Mouse (Mus musculus): ENCODE measurements around the gene Eif6. TPM values are rescaled to one million over a fixed set of nuclear protein-coding genes. Genes with fewer than 3 reads are reported as not detected.

Gene Eif6
- polyA plus RNA-seq, 1 experiment from 2014 or later, result 108 TPM

GRCm38 (mm10) chr2:155787949-155788931 lies 38.5 kb downstream of the Eif6 start:
- WGBS (ENCODE audit: insufficient replicate concordance), result 51% methylated on average over 18 of the region's 18 CpGs
- Histone ChIP-seq H3K27ac (ENCODE audit: low read length) (no peak overlapping the region), H3K4me3 (ENCODE audit: low read depth, low read length) (no peak overlapping the region), H3K4me1 (ENCODE audit: control insufficient read depth, low read depth, low read length) (no peaks in the 10 kb centered on the region), H3K9me3 (replicated peaks; ENCODE audit: control insufficient read depth, low read length) (no peaks in the 10 kb centered on the region), H3K27me3 (ENCODE audit: control insufficient read depth, insufficient read depth, low read depth, low read length) (no peaks in the 10 kb centered on the region), H3K4me2 (ENCODE audit: low read depth, low read length) (no peak overlapping the region), H3K36me3 (ENCODE audit: control insufficient read depth, insufficient read depth) (no peaks in the 10 kb centered on the region), H3K9ac (ENCODE audit: low read depth, low read length) (no peak overlapping the region)
- ATAC-seq (ENCODE audit: low read depth), result no peak

DNA sequence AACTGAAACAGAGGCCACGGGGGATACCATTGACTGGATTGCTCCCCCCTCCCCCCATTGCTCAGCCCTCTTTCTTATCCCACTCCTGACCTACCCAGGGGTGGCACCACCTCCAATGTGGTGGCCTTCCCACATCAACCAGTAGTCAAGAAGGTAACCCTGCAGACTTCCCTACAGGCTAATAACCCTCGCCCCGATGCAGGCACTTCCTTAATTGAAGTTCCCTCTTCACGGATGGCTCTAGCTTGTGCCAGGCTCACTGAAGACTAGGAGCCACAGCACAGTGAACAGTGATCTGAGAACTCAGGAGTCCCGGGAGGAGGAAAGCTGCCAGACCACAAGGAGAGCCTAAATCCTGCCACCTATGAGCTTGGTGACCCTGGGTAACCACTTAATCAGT lies 39.8 kb downstream of the Eif6 start:
- Histone ChIP-seq H3K27ac (ENCODE audit: low read length) (no peak overlapping the region), H3K27me3 (ENCODE audit: control insufficient read depth, insufficient read depth, low read depth, low read length) (no peaks in the 10 kb centered on the region), H3K9ac (ENCODE audit: low read depth, low read length) (no peak overlapping the region), H3K4me3 (ENCODE audit: low read depth, low read length) (no peak overlapping the region), H3K4me2 (ENCODE audit: low read depth, low read length) (no peak overlapping the region), H3K9me3 (replicated peaks; ENCODE audit: control insufficient read depth, low read length) (no peaks in the 10 kb centered on the region), H3K4me1 (ENCODE audit: control insufficient read depth, low read depth, low read length) (no peaks in the 10 kb centered on the region), H3K36me3 (ENCODE audit: control insufficient read depth, insufficient read depth) (no peaks in the 10 kb centered on the region)
- no peak for ATAC-seq (ENCODE audit: low read depth)
- WGBS (ENCODE audit: insufficient replicate concordance), result 24% methylated on average over 5 of the region's 5 CpGs

- Histone ChIP-seq H3K4me2 (ENCODE audit: low read depth, low read length) (no peak overlapping the region), H3K4me3 (ENCODE audit: low read depth, low read length) (no peak overlapping the region), H3K36me3 (ENCODE audit: control insufficient read depth, insufficient read depth) (no peaks in the 10 kb centered on the region), H3K9ac (ENCODE audit: low read depth, low read length) (no peak overlapping the region), H3K4me1 (ENCODE audit: control insufficient read depth, low read depth, low read length) (no peaks in the 10 kb centered on the region), H3K27me3 (ENCODE audit: control insufficient read depth, insufficient read depth, low read depth, low read length) (no peaks in the 10 kb centered on the region), H3K9me3 (replicated peaks; ENCODE audit: control insufficient read depth, low read length) (no peaks in the 10 kb centered on the region), H3K27ac (ENCODE audit: low read length) (no peak overlapping the region)
- ATAC-seq (ENCODE audit: low read depth), result no peak
- WGBS (ENCODE audit: insufficient replicate concordance), result 55% methylated on average over 6 of the region's 6 CpGs
Observed at GRCm38 (mm10) chr2:155784534-155784933, 42.2 kb downstream of the Eif6 start.

DNA sequence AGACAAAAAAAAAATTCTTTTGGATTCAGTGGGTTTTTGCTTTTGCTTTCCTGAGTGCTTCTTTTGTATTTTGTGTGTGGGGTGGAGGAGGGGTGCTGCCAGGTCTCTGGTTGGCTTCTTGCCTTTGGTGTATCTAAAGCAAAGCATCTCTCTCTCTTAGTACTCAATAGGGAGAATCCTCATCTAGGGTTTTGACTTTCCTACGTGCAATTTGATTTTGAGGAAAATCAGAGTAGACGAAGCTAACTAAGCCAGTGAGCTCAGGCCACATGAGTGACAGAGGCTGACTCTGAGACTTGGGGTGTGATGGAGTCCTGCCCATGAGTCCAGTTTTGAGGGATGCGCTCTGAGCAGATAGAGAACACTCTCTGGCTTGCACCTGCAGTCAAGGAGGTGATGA lies 47.2 kb downstream of the Eif6 start:
- no peak overlapping the region for H3K9ac ChIP-seq (ENCODE audit: low read depth, low read length)
- H3K4me2 ChIP-seq (ENCODE audit: low read depth, low read length), result no peak overlapping the region
- H3K4me3 ChIP-seq (ENCODE audit: low read depth, low read length), result no peak overlapping the region
- ATAC-seq (ENCODE audit: low read depth), result no peak
- no peaks in the 10 kb centered on the region; the same call in 1 of the 2 replicates for H3K4me1 ChIP-seq (ENCODE audit: control insufficient read depth, low read depth, low read length)
- H3K9me3 ChIP-seq (replicated peaks; ENCODE audit: control insufficient read depth, low read length), result no peaks in the 10 kb centered on the region
- no peak overlapping the region for H3K27ac ChIP-seq (ENCODE audit: low read length)
- WGBS (ENCODE audit: insufficient replicate concordance), result 67% methylated on average over 3 of the region's 3 CpGs
- no peaks in the 10 kb centered on the region for H3K36me3 ChIP-seq (ENCODE audit: control insufficient read depth, insufficient read depth)
- H3K27me3 ChIP-seq (ENCODE audit: control insufficient read depth, insufficient read depth, low read depth, low read length), result peaks cover 34% of the 10 kb centered on the region

- Histone ChIP-seq H3K27me3 (ENCODE audit: control insufficient read depth, insufficient read depth, low read depth, low read length) (peaks cover 39% of the 10 kb centered on the region), H3K4me2 (ENCODE audit: low read depth, low read length) (no peak overlapping the region), H3K9me3 (replicated peaks; ENCODE audit: control insufficient read depth, low read length) (no peaks in the 10 kb centered on the region), H3K4me1 (ENCODE audit: control insufficient read depth, low read depth, low read length) (no peaks in the 10 kb centered on the region; the same call in 1 of the 2 replicates), H3K36me3 (ENCODE audit: control insufficient read depth, insufficient read depth) (no peaks in the 10 kb centered on the region), H3K4me3 (ENCODE audit: low read depth, low read length) (no peak overlapping the region), H3K27ac (ENCODE audit: low read length) (no peak overlapping the region), H3K9ac (ENCODE audit: low read depth, low read length) (no peak overlapping the region)
- WGBS (ENCODE audit: insufficient replicate concordance), result 37% methylated on average over 7 of the region's 7 CpGs
- ATAC-seq (ENCODE audit: low read depth), result no peak
Observed at GRCm38 (mm10) chr2:155779066-155779465, 47.7 kb downstream of the Eif6 start.

DNA sequence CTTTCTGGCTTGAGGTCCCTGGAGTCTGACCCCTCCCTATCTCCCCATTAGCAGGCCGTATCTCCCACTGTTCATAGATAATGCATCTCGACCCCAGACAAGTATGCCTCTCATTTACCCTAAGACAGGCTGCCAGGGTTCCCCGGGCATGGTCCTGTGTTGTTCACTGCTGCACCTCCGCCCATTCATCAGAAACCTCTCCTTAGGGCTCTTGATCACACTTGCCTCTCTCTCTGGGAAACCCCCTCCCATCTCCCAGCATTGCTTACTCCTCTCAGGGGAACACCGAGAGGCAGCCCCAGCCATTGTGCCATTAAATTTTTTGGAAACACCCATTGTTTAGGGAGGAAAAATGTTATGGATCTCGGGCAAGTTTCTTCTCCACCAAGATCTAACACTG lies 48.7 kb downstream of the Eif6 start:
- Histone ChIP-seq H3K9ac (ENCODE audit: low read depth, low read length) (no peak overlapping the region), H3K9me3 (replicated peaks; ENCODE audit: control insufficient read depth, low read length) (no peaks in the 10 kb centered on the region), H3K4me3 (ENCODE audit: low read depth, low read length) (no peak overlapping the region), H3K4me1 (ENCODE audit: control insufficient read depth, low read depth, low read length) (no peaks in the 10 kb centered on the region; the same call in 1 of the 2 replicates), H3K27me3 (ENCODE audit: control insufficient read depth, insufficient read depth, low read depth, low read length) (peaks cover 49% of the 10 kb centered on the region), H3K4me2 (ENCODE audit: low read depth, low read length) (no peak overlapping the region), H3K36me3 (ENCODE audit: control insufficient read depth, insufficient read depth) (no peaks in the 10 kb centered on the region), H3K27ac (ENCODE audit: low read length) (no peak overlapping the region)
- 48% methylated on average over 6 of the region's 6 CpGs for WGBS (ENCODE audit: insufficient replicate concordance)
- ATAC-seq (ENCODE audit: low read depth), result no peak

- no peaks in the 10 kb centered on the region for H3K9me3 ChIP-seq (replicated peaks; ENCODE audit: control insufficient read depth, low read length)
- ATAC-seq (ENCODE audit: low read depth), result no peak
- H3K36me3 ChIP-seq (ENCODE audit: control insufficient read depth, insufficient read depth), result no peaks in the 10 kb centered on the region
- H3K9ac ChIP-seq (ENCODE audit: low read depth, low read length), result no peak overlapping the region
- H3K4me2 ChIP-seq (ENCODE audit: low read depth, low read length), result no peak overlapping the region
- no peak overlapping the region for H3K27ac ChIP-seq (ENCODE audit: low read length)
- no peaks in the 10 kb centered on the region; the same call in 1 of the 2 replicates for H3K4me1 ChIP-seq (ENCODE audit: control insufficient read depth, low read depth, low read length)
- 62% methylated on average over 4 of the region's 4 CpGs for WGBS (ENCODE audit: insufficient replicate concordance)
- H3K27me3 ChIP-seq (ENCODE audit: control insufficient read depth, insufficient read depth, low read depth, low read length), result peaks cover 53% of the 10 kb centered on the region
- no peak overlapping the region for H3K4me3 ChIP-seq (ENCODE audit: low read depth, low read length)
Observed at GRCm38 (mm10) chr2:155777688-155777985, 49.1 kb downstream of the Eif6 start.

DNA sequence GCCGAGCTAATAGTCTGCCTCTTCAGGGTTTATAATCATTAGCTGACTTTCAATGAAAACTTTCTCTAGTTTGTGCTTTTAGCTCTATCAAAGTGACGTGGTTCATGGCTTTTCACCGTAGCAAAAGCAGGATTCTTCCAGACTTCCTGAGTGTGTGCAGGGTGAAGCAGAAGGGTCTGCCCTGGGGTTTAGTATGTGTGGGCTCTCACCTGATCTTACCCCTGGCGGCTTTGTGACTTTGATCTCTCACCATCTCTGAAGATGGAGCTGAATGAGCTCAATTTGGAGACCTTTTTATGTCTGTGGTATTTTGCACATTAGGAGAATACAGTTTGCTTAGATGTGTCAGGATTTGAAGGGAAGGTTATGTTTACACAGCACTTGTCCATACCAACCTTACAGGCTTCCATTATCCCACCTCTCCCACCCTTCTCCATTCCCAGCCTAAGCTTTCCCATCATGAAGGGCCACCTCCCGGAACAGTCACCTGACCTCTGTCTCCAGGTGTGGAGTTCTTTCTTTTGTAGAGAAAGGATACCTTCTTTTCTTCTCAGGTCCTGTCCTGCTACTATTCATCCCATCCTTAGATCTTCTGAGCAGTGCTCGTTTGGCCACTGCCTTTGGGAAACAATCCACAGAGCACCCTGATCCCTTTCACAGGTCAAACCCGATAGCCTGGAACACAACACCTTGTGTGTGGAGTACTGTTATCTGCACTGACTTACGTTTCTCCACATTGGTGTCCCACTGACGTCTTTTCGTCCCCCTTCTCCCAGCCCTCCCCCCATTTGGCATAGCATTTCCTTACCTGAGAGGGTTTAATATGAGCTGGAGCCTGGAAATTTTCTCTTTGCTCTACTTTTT lies 49.7 kb downstream of the Eif6 start:
- Histone ChIP-seq H3K4me3 (ENCODE audit: low read depth, low read length) (no peak overlapping the region), H3K36me3 (ENCODE audit: control insufficient read depth, insufficient read depth) (no peaks in the 10 kb centered on the region), H3K27ac (ENCODE audit: low read length) (no peak overlapping the region), H3K4me2 (ENCODE audit: low read depth, low read length) (no peak overlapping the region), H3K27me3 (ENCODE audit: control insufficient read depth, insufficient read depth, low read depth, low read length) (peaks cover 56% of the 10 kb centered on the region), H3K4me1 (ENCODE audit: control insufficient read depth, low read depth, low read length) (no peaks in the 10 kb centered on the region; the same call in 1 of the 2 replicates), H3K9me3 (replicated peaks; ENCODE audit: control insufficient read depth, low read length) (no peaks in the 10 kb centered on the region), H3K9ac (ENCODE audit: low read depth, low read length) (no peak overlapping the region)
- ATAC-seq (ENCODE audit: low read depth), result no peak
- WGBS (ENCODE audit: insufficient replicate concordance), result 51% methylated on average over 10 of the region's 10 CpGs

Data from liver, embryonic 16.5 days (tissue).